8 mouse cellular contexts compared by ENCODE assay signal in genomic region chr17:32702826-32703225, GRCm38 (mm10). TPM values are rescaled to one million over a fixed set of nuclear protein-coding genes. Genes with fewer than 3 reads are reported as not detected.
DNase-seq lines count a peak whose midpoint lies in the region; ATAC-seq and TF ChIP-seq lines count a peak whose summit lies in the region.

No protein-coding gene starts in this region.

- H3K9ac ChIP-seq in kidney, postnatal 0 days (ENCODE audit: low read depth, low read length): no peak overlapping the region

- H3K36me3 ChIP-seq in kidney, postnatal 0 days (ENCODE audit: insufficient read depth, low read length): no peaks in the 10 kb centered on the region
- no peaks in the 10 kb centered on the region for H3K36me3 ChIP-seq in midbrain, embryonic 10.5 days

- no peak overlapping the region for H3K4me3 ChIP-seq in kidney, postnatal 0 days (replicated peaks; ENCODE audit: low read depth, low read length)
- H3K4me3 ChIP-seq in midbrain, embryonic 10.5 days: peak overlapping the region; percentile 34

- intact Hi-C loops in left cerebral cortex, postnatal 36 days (cut with DNase I): no loop called here

- TF ChIP-seq CTCF in kidney, postnatal 0 days (IDR thresholded peaks at IDR 0.05; ENCODE audit: low read depth): no peak

- H3K27me3 ChIP-seq in kidney, postnatal 0 days (ENCODE audit: insufficient read depth, low read length): no peaks in the 10 kb centered on the region
- no peaks in the 10 kb centered on the region for H3K27me3 ChIP-seq in midbrain, embryonic 10.5 days (ENCODE audit: low read depth, poor library complexity, severe bottlenecking)

- H3K9me3 ChIP-seq in kidney, postnatal 0 days (replicated peaks; ENCODE audit: low read length): 0 out of 2 replicates have a peak, but pooled peaks cover 4% of the 10 kb centered on the region
- peaks cover 11% of the 10 kb centered on the region; the same call in 1 of the 2 replicates for H3K9me3 ChIP-seq in midbrain, embryonic 10.5 days (replicated peaks)

- H3K4me2 ChIP-seq in kidney, postnatal 0 days (ENCODE audit: low read length): 0 out of 2 replicates have a peak overlapping the region, but pooled peaks have one; percentile 10

- 0 out of 2 replicates have a peak, but pooled peaks have one; percentile 29 for ATAC-seq in common myeloid progenitor, adult 5-6 weeks (replicated peaks; ENCODE audit: low read depth, poor library complexity, severe bottlenecking)
- ATAC-seq in kidney, postnatal 0 days (replicated peaks; ENCODE audit: low FRiP score, low read depth): no peak

- H3K4me1 ChIP-seq in kidney, postnatal 0 days (replicated peaks; ENCODE audit: insufficient read depth, low read length): no peaks in the 10 kb centered on the region
- H3K4me1 ChIP-seq in midbrain, embryonic 10.5 days: no peaks in the 10 kb centered on the region

- DNase-seq in cerebellum, postnatal 25 days: peak; percentile 7 to 35
- no peak for DNase-seq in cerebellum, adult 11-12 months
- DNase-seq in A20 (ENCODE audit: low read depth, low spot score): peak; percentile 20
- DNase-seq in kidney, postnatal 0 days (ENCODE audit: low spot score): no peak
- DNase-seq in midbrain, embryonic 10.5 days (ENCODE audit: low spot score): no peak
- peak; percentile 31 to 47 for DNase-seq in thymus, postnatal 36 days
- no peak for DNase-seq in left cerebral cortex, postnatal 36 days (ENCODE audit: low spot score in 2 of 2)

- 45% methylated on average over 22 of the region's 22 CpGs for WGBS in kidney, postnatal 0 days
- 33% methylated on average over 22 of the region's 22 CpGs for WGBS in midbrain, embryonic 10.5 days

- H3K27ac ChIP-seq in kidney, postnatal 0 days: no peak overlapping the region
- no peak overlapping the region for H3K27ac ChIP-seq in midbrain, embryonic 10.5 days (replicated peaks)

RNA-seq across cellular contexts. Expression of gene Cyp4f15, which starts 17.4 kb away (rescaled TPM):
- not detected in 2 replicates for total RNA-seq in common myeloid progenitor, adult 5-6 weeks (2017)
- polyA plus RNA-seq in kidney, postnatal 0 days (2015; fragmentation: Nextera tagmentation; extraction: Ambion mirVana): 0.39 and 0.47 TPM in 2 replicates
- 1.8 and 1.9 TPM in 2 replicates for polyA plus RNA-seq in midbrain, embryonic 10.5 days (2016; fragmentation: Nextera tagmentation; extraction: Ambion mirVana)
- total RNA-seq in left cerebral cortex, postnatal 36 days (2021): 10 to 100 TPM; 18.3 to 19.3 TPM

RNA-seq across cellular contexts. Expression of gene Cyp4f40, which starts 44.1 kb away (rescaled TPM):
- not detected in 2 replicates for total RNA-seq in common myeloid progenitor, adult 5-6 weeks (2017)
- polyA plus RNA-seq in kidney, postnatal 0 days (2015; fragmentation: Nextera tagmentation; extraction: Ambion mirVana): 0.05 TPM in 1 of 2 replicates, not detected in the other
- not detected in 2 replicates for polyA plus RNA-seq in midbrain, embryonic 10.5 days (2016; fragmentation: Nextera tagmentation; extraction: Ambion mirVana)
- total RNA-seq in left cerebral cortex, postnatal 36 days (2021): not detected

Comparison
In these comparisons a context has a peak if more than half of its experiments do, and no peak if none do; other contexts are left out.
1. DNase-seq: peak in cerebellum, postnatal 25 days (2 of 2), A20 (single experiment) and thymus, postnatal 36 days (2 of 2); none in cerebellum, adult 11-12 months (single experiment), kidney, postnatal 0 days (single experiment), midbrain, embryonic 10.5 days (single experiment) and left cerebral cortex, postnatal 36 days (0 of 2).
2. RNA of gene Cyp4f15, which starts 17.4 kb away (total RNA-seq): 18.3 to 19.3 TPM in left cerebral cortex, postnatal 36 days; not detected in common myeloid progenitor, adult 5-6 weeks; every median in the first group is over 10 times any median in the second.